Mouse (Mus musculus): Measurements from ENCODE around the gene Dtx2.

GRCm38 (mm10) chr5:135993381-135993965, 1.1 kb upstream of the Dtx2 start:
- no peak for TF ChIP-seq CTCF (IDR thresholded peaks at IDR 0.05 in 2 of 3, conservative IDR thresholded peaks at IDR 0.05 in 1 of 3; ENCODE audit: control insufficient read depth in 1 of 3, insufficient read depth in 1 of 3, low read depth in 2 of 3, low read length in 3 of 3, poor library complexity in 1 of 3, severe bottlenecking in 1 of 3)
- no peak for TF ChIP-seq MYB (IDR thresholded peaks at IDR 0.05; ENCODE audit: low read depth, low read length)
- no peak for TF ChIP-seq SIN3A (IDR thresholded peaks at IDR 0.05; ENCODE audit: low read length)
- TF ChIP-seq TBP (IDR thresholded peaks at IDR 0.05; ENCODE audit: low read depth, low read length), result no peak
- no peak for TF ChIP-seq POLR2A (IDR thresholded peaks at IDR 0.05; ENCODE audit: control insufficient read depth in 1 of 2, insufficient read depth in 1 of 2, low read depth in 1 of 2, low read length in 2 of 2, poor library complexity in 1 of 2)
- TF ChIP-seq ETS1 (IDR thresholded peaks at IDR 0.05; ENCODE audit: low read depth, low read length), result no peak
- TF ChIP-seq ZKSCAN1 (IDR thresholded peaks at IDR 0.05; ENCODE audit: low read depth, low read length), result no peak
- TF ChIP-seq GATA1 (IDR thresholded peaks at IDR 0.05; ENCODE audit: low read depth, low read length), result no peak
- no peak for TF ChIP-seq ZNF384 (IDR thresholded peaks at IDR 0.05; ENCODE audit: low read depth, low read length)
- no peak for TF ChIP-seq RCOR1 (IDR thresholded peaks at IDR 0.05; ENCODE audit: low read depth, low read length)
- TF ChIP-seq TCF12 (IDR thresholded peaks at IDR 0.05; ENCODE audit: low read depth, low read length), result no peak
- no peak for TF ChIP-seq NELFE (IDR thresholded peaks at IDR 0.05; ENCODE audit: low read depth, low read length)
- TF ChIP-seq EP300 (IDR thresholded peaks at IDR 0.05; ENCODE audit: low read depth in 1 of 2, low read length in 2 of 2), result no peak

Measured in MEL (cell line).